Mouse (Mus musculus): ENCODE measurements around the gene Lig3. TPM values are rescaled to one million over a fixed set of nuclear protein-coding genes. Genes with fewer than 3 reads are reported as not detected.
"Not testable (repeated sequence)": the region's sequence is repeated elsewhere in the genome, so short reads cannot be mapped to it uniquely, and the experiment has no call there.

Lig3 gene
- polyA plus RNA-seq, 1 experiment from 2014 or later: 16.6 TPM

- 0 out of 2 replicates have a peak, but pooled peaks cover 3% of the 10 kb centered on the region for H3K4me1 ChIP-seq (ENCODE audit: control insufficient read depth, insufficient read depth, low read length)
- no peaks in the 10 kb centered on the region for H3K9me3 ChIP-seq (replicated peaks; ENCODE audit: control insufficient read depth, low read length)
- H3K27ac ChIP-seq (ENCODE audit: low read length): no peak overlapping the region
- no peaks in the 10 kb centered on the region for H3K27me3 ChIP-seq (ENCODE audit: control insufficient read depth, insufficient read depth, low read length)
- 0 out of 2 replicates have a peak, but pooled peaks cover 3% of the 10 kb centered on the region for H3K36me3 ChIP-seq (ENCODE audit: control insufficient read depth, insufficient read depth)
- H3K4me2 ChIP-seq (ENCODE audit: low read depth, low read length): no peak overlapping the region
- no peak overlapping the region for H3K9ac ChIP-seq (ENCODE audit: low read length)
- 54% methylated on average over 4 of the region's 4 CpGs for WGBS
- no peak for ATAC-seq (replicated peaks; ENCODE audit: extremely low read depth, insufficient read depth, low FRiP score)
- H3K4me3 ChIP-seq (ENCODE audit: low read length): no peak overlapping the region
Measured at GRCm38 (mm10) chr11:82819350-82819749, 38.4 kb downstream of the Lig3 start.

DNA sequence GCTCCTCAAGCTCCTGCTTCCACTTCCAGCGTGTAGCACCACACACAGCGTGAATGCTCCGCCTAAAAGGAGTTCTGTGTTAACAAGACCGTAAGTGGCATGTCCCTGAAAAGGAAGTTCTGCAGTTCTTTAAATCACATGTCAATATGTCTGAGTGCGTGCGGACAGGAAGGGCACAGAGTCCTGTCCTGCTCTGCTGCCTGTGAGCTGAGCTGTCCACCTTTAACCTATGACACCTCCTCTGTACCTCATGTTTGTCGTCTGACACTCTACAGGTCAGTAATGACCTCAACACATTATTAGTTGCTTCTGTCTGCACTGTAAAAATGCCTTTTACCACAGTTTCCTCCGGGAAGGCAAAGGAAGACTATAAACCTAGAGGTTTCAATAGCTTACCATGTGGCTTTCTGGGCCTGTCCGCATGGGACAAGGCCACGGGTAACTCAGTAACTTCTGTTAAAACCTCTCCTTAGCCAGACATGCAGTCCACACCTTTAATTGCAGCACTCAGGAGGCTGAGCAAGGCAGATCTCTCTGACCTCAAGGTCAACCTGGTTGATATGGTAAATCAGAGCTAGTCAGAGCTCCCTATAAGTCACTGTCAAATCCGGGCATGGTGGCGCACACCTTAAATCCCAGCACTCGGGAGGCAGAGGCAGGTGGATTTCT, 40.0 kb downstream of the Lig3 start:
- H3K9me3 ChIP-seq (replicated peaks; ENCODE audit: control insufficient read depth, low read length): no peaks in the 10 kb centered on the region
- 0 out of 2 replicates have a peak, but pooled peaks cover 3% of the 10 kb centered on the region for H3K4me1 ChIP-seq (ENCODE audit: control insufficient read depth, insufficient read depth, low read length)
- no peaks in the 10 kb centered on the region for H3K27me3 ChIP-seq (ENCODE audit: control insufficient read depth, insufficient read depth, low read length)
- no peak overlapping the region for H3K9ac ChIP-seq (ENCODE audit: low read length)
- no peak overlapping the region for H3K4me3 ChIP-seq (ENCODE audit: low read length)
- no peak overlapping the region for H3K27ac ChIP-seq (ENCODE audit: low read length)
- no peak for ATAC-seq (replicated peaks; ENCODE audit: extremely low read depth, insufficient read depth, low FRiP score)
- 0 out of 2 replicates have a peak, but pooled peaks cover 3% of the 10 kb centered on the region for H3K36me3 ChIP-seq (ENCODE audit: control insufficient read depth, insufficient read depth)
- WGBS: 59% methylated on average over 13 of the region's 13 CpGs
- H3K4me2 ChIP-seq (ENCODE audit: low read depth, low read length): no peak overlapping the region

GRCm38 (mm10) chr11:82826818-82827217, 45.9 kb downstream of the Lig3 start:
- Histone ChIP-seq H3K9me3 (replicated peaks; ENCODE audit: control insufficient read depth, low read length) (no peaks in the 10 kb centered on the region), H3K36me3 (ENCODE audit: control insufficient read depth, insufficient read depth) (no peaks in the 10 kb centered on the region), H3K4me2 (ENCODE audit: low read depth, low read length) (no peak overlapping the region), H3K4me3 (ENCODE audit: low read length) (no peak overlapping the region), H3K27me3 (ENCODE audit: control insufficient read depth, insufficient read depth, low read length) (no peaks in the 10 kb centered on the region), H3K27ac (ENCODE audit: low read length) (no peak overlapping the region), H3K9ac (ENCODE audit: low read length) (no peak overlapping the region), H3K4me1 (ENCODE audit: control insufficient read depth, insufficient read depth, low read length) (peaks cover 12% of the 10 kb centered on the region)
- ATAC-seq (replicated peaks; ENCODE audit: extremely low read depth, insufficient read depth, low FRiP score): no peak

DNA sequence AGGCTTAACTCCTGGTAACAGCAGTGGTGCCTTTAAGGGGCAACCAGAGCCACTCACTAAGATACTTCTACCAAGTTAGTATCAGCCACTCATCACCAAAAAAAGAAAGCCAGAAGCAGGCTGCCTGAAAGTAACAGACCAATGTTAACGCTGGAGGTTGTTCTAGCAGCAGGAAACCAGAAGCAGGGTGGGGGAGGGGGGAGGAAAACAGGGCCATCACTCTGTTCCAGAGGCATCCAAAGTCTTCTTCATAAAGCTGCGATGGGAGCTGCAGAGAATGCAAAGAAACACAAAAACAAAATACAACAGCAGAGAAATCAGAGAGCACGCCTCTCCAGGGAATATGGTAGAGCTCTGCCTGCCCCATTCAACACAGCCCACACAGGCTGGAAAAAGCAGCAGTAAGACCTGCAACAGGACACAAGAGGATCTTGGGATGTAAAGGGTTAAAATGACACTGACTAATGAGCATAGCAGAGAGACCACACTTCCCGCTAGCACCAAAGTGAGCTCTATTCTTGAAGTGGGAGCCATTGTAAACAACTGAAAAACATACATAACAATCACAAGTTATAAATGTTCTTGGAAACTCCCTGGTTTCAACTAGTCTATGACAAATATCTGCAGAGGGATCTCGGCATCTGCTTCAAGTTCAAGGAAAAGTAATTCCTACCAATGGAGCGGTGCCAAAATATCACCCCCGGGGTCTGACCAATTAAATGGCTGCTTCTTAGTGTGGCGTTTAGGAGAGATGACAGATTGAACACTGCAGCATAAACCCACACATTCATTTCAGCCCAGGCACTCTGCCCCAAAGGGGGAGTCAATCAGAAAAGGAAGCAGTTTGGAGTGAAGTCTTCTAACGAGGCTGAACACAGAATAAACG, 50.3 kb downstream of the Lig3 start:
- ATAC-seq (replicated peaks; ENCODE audit: extremely low read depth, insufficient read depth, low FRiP score): no peak; the same call in 1 of the 2 replicates
- Histone ChIP-seq H3K9ac (ENCODE audit: low read length) (peak overlapping the region; percentile 34; the same call in 1 of the 2 replicates), H3K27me3 (ENCODE audit: control insufficient read depth, insufficient read depth, low read length) (no peaks in the 10 kb centered on the region), H3K27ac (ENCODE audit: low read length) (0 out of 2 replicates have a peak overlapping the region, but pooled peaks have one; percentile 16), H3K4me2 (ENCODE audit: low read depth, low read length) (peak overlapping the region; percentile 38), H3K36me3 (ENCODE audit: control insufficient read depth, insufficient read depth) (no peaks in the 10 kb centered on the region), H3K4me1 (ENCODE audit: control insufficient read depth, insufficient read depth, low read length) (peaks cover 14% of the 10 kb centered on the region), H3K4me3 (ENCODE audit: low read length) (peak overlapping the region; percentile 12), H3K9me3 (replicated peaks; ENCODE audit: control insufficient read depth, low read length) (no peaks in the 10 kb centered on the region)
- 17% methylated on average over 10 of the region's 10 CpGs for WGBS

DNA sequence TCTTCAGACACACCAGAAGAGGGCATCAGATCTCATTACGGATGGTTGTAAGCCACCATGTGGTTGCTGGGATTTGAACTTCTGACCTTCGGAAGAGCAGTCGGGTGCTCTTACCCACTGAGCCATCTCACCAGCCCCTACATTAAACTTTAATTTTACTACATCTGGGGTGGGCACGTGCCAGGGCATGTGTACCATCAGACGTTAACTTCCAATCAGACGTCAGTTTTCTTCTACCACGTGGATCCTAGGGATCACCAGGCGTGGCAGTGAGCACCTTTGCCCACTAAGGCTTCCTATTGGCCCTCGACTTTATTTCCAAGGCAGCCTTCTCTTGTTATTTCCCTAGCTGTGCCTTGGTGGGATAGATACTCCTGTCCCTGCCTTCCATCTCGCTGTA, 51.5 kb downstream of the Lig3 start:
- not testable (repeated sequence) for H3K9me3 ChIP-seq (replicated peaks; ENCODE audit: control insufficient read depth, low read length); H3K27me3 ChIP-seq (ENCODE audit: control insufficient read depth, insufficient read depth, low read length); H3K36me3 ChIP-seq (ENCODE audit: control insufficient read depth, insufficient read depth); H3K9ac ChIP-seq (ENCODE audit: low read length); H3K4me3 ChIP-seq (ENCODE audit: low read length); ATAC-seq (replicated peaks; ENCODE audit: extremely low read depth, insufficient read depth, low FRiP score); H3K27ac ChIP-seq (ENCODE audit: low read length); H3K4me2 ChIP-seq (ENCODE audit: low read depth, low read length)
- peaks cover 14% of the 10 kb centered on the region for H3K4me1 ChIP-seq (ENCODE audit: control insufficient read depth, insufficient read depth, low read length)
- WGBS: 75% methylated on average over 10 of the region's 10 CpGs

DNA sequence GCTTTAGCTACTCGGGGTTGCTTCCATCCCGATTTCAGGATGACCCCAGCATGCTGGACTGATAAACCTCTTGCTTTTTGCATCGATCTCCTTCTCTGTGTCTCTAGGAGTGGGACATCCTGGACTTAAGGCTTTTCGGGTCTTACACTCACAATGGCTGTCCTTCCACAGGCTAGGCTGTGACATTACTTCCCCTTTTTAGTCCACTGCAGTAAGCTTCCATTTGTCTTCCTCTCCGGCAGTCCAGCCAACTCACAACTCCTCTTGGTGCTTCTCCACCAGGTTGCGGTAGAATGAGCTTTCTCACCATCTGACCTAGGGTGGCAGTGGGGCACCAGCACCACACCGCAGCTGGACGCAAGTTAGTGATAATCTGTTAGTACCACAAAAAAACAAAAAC, 53.0 kb downstream of the Lig3 start:
- ATAC-seq (replicated peaks; ENCODE audit: extremely low read depth, insufficient read depth, low FRiP score): no peak
- no peak overlapping the region for H3K9ac ChIP-seq (ENCODE audit: low read length)
- no peaks in the 10 kb centered on the region for H3K27me3 ChIP-seq (ENCODE audit: control insufficient read depth, insufficient read depth, low read length)
- H3K9me3 ChIP-seq (replicated peaks; ENCODE audit: control insufficient read depth, low read length): no peaks in the 10 kb centered on the region
- H3K4me2 ChIP-seq (ENCODE audit: low read depth, low read length): no peak overlapping the region
- no peak overlapping the region for H3K27ac ChIP-seq (ENCODE audit: low read length)
- 81% methylated on average over 8 of the region's 8 CpGs for whole genome bisulfite sequencing
- H3K4me1 ChIP-seq (ENCODE audit: control insufficient read depth, insufficient read depth, low read length): peaks cover 14% of the 10 kb centered on the region
- H3K36me3 ChIP-seq (ENCODE audit: control insufficient read depth, insufficient read depth): no peaks in the 10 kb centered on the region
- no peak overlapping the region for H3K4me3 ChIP-seq (ENCODE audit: low read length)

GRCm38 (mm10) chr11:82834359-82834758, 53.5 kb downstream of the Lig3 start:
- H3K27ac ChIP-seq (ENCODE audit: low read length); H3K4me2 ChIP-seq (ENCODE audit: low read depth, low read length); H3K9ac ChIP-seq (ENCODE audit: low read length); H3K9me3 ChIP-seq (replicated peaks; ENCODE audit: control insufficient read depth, low read length); H3K36me3 ChIP-seq (ENCODE audit: control insufficient read depth, insufficient read depth); H3K27me3 ChIP-seq (ENCODE audit: control insufficient read depth, insufficient read depth, low read length); ATAC-seq (replicated peaks; ENCODE audit: extremely low read depth, insufficient read depth, low FRiP score); H3K4me3 ChIP-seq (ENCODE audit: low read length): not testable (repeated sequence)
- H3K4me1 ChIP-seq (ENCODE audit: control insufficient read depth, insufficient read depth, low read length): peaks cover 14% of the 10 kb centered on the region
- WGBS: 80% methylated on average over 7 of the region's 7 CpGs

DNA sequence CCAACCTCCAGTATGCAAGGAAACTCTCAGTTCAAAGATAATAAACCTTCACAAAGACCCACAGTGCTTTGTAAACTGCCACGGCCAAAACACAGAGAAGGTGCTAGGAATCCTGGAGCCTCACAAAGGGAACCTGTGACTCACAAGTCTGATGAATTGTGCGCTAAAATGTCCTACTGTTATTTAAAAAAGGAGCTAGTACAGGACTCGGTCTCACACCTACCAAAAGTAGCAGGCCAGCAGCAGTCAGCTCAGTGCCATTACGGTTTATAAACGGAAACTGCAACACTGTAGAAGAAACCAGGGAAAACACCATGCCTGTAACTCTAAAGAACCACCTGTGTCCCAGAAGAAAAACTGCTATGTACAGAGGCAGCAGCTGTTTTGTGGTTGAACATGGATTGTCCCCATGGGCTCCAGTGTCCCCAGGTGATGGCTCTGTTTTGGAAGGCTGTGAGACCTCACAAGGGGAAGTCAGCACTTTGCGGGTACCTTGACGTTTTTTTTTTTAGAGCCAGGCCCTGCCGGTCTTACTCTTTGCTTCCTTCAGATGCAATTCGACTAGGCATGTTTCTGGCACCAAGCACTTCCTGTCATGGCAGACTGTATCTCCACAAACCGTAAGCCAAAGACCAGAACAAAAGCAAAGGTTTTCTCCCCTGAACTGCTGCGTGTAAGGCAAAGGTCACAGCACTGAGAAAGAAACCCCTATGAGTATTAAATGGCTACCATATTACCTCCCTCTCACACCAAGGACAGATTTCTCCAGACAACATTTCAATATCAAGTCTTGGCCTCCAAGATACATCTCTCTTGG, 54.9 kb downstream of the Lig3 start:
- no peak for ATAC-seq (replicated peaks; ENCODE audit: extremely low read depth, insufficient read depth, low FRiP score)
- H3K9ac ChIP-seq (ENCODE audit: low read length): no peak overlapping the region
- WGBS: 64% methylated on average over 11 of the region's 11 CpGs

More for the DNA sequence above, 54.9 kb downstream of the Lig3 start:
- H3K4me1 ChIP-seq (ENCODE audit: control insufficient read depth, insufficient read depth, low read length): peaks cover 12% of the 10 kb centered on the region
- H3K36me3 ChIP-seq (ENCODE audit: control insufficient read depth, insufficient read depth): no peaks in the 10 kb centered on the region
- H3K9me3 ChIP-seq (replicated peaks; ENCODE audit: control insufficient read depth, low read length): no peaks in the 10 kb centered on the region
- no peak overlapping the region for H3K4me3 ChIP-seq (ENCODE audit: low read length)
- no peak overlapping the region for H3K4me2 ChIP-seq (ENCODE audit: low read depth, low read length)
- no peak overlapping the region for H3K27ac ChIP-seq (ENCODE audit: low read length)
- no peaks in the 10 kb centered on the region for H3K27me3 ChIP-seq (ENCODE audit: control insufficient read depth, insufficient read depth, low read length)

Data from heart, embryonic 16.5 days (tissue).